Mouse (Mus musculus) neutrophil, adult 5-6 weeks (primary cell): ENCODE measurements around the gene Gpm6b. TPM values are rescaled to one million over a fixed set of nuclear protein-coding genes. Genes with fewer than 3 reads are reported as not detected.

Experiments used
- total RNA-seq: library from RNA; stranded (forward); fragments of 200-1000 nt; gene quantifications from 2 replicates; pipeline ENCODE4 v1.2.3, GENCODE M21; 2017

The Gpm6b gene
- total RNA-seq, 1 experiment from 2014 or later, result 0.47 TPM

Other genes with a start within 250 kb of the Gpm6b start
- 1.9 and 3.8 TPM in 2 replicates for gene Gemin8, start 68.5 kb upstream of the Gpm6b start, total RNA-seq
- 12.5 and 16.3 TPM in 2 replicates for gene Trappc2, start 201.7 kb downstream of the Gpm6b start, total RNA-seq
- 15.6 and 18.4 TPM in 2 replicates for gene Ofd1, start 201.8 kb downstream of the Gpm6b start, total RNA-seq
- gene Rab9, start 241.0 kb downstream of the Gpm6b start, total RNA-seq, result 38.1 and 38.6 TPM in 2 replicates